Mouse (Mus musculus): ENCODE results near the gene Rnf145.

The Rnf145 gene

DNA sequence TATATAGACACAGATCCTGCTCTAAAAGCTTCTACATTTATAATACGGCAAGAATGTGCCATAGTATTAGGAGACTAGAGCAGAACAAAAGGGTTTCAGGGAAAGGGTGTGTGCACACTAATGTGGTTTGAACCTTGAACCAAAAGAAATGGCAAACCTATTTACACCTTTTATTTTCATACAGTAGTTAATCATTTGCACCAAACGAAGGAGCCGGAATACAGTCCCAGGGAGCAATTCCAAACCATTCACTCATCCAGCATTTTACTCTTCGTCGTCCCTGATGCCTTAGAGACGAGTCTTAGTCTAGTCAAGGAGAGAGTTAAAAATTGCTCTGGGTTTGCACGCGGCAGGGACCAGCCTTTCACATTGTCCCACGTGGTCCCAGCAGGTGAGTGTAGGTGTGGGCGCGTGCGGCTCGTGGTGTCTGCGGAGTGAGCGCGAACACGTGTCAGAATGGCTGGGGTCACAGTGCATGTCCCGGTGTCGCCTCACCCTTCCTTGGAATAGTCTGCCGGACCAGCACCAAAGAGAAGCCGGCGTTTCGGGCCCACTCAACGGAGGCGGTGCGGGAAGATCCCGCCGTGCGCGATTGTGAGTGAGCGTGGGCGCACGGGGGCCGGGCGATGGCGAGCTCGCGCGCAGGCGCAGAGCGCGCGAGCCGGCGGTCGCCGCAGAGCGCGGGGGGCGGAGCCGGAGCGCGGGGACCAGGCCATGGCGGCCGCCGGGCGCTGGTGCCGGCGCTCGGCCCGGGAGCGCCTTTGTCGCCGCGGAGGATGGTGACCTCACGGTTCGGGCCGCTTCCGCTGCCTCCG is at the start of gene Rnf145:
Rnf145 (plus strand) TSS at position 684 of the 815 bp plus-strand sequence.
- DNase-seq: peak; percentile 67

DNA sequence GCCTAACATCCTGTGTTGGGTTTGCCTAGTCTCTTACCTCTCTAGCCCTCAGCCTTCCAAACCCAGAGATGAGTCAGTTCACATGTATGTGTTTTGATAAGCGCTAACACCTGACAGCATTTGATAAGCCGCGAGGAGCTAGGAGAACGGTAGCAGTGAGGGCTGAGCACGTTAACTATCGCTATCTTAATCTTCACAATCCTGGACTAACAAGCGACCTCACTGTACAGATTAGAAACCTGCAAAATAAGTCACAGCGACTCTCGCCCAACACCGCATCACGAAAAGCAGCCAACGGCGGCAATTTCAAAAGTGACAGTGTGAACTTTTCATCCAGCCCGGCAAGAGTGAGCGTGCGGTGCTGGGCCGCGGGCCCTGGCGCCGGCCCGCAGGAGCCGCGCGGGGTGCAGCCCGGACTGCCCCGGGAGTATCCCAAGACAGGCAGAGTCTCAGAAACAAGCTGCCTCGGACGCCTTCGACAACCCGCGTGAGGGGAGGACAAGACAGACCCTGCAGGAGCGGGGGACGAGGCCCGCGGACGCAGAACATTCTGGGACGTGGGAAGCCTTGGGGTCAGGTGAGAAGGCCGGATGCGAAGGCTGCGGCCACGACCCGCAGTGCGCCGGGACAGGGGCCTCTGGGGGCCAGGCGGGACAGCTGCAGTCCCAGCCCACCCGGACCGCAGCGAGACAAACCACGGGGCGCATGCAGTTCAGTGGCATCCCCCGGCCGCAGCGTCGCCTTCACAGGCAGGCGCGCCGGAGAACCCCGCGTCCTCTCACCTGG is 48.9 kb upstream of the Rnf145 start:
- DNase-seq: no peak

DNA sequence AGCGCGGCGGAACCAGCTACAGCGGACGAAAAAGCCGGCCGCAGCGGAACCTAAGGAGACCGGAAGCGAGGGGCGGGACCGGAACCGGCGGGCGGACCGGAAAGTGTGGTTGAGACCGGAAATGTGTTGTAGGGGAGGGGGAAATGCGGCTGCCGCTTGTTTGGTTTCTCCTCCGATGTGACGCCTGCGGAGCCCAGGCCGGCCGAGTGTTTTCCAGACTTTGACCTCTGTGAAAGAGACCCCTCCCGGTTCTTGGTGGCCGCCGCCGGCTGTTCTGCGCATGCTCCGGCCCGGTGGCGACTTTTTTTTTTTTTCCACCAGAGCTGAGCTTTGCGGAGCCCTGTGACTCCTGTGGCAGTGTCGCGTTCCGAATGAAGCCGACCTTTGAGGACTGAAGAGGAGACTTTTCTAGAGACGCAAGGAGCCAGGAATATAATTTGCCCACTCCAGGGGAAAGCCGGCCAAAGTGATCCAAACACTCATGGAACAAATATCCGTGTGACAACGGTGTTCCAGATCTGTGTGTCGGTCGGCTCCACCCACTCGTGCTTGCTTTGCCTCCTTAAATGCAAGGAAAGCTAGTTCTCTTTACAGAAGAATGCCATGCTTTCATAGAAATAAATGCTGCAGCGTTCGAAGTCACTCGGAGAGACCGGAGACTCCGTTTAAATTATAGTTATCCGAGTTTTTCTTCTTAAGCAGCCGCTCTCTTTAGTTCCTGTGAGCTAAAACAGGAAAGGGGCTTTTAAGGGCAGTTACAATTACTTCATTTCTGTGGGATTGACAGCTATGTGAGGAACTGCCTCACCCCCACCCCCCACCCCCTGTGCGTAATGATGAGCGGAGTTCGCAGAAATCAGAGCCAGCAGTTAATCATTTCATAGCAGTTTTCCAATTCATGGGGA is 48.1 kb upstream of the Rnf145 start, which contains the start of gene Ublcp1:
Ublcp1 (minus strand) TSS at position 67 of the 905 bp plus-strand sequence.
- DNase-seq: peak; percentile 97

DNA sequence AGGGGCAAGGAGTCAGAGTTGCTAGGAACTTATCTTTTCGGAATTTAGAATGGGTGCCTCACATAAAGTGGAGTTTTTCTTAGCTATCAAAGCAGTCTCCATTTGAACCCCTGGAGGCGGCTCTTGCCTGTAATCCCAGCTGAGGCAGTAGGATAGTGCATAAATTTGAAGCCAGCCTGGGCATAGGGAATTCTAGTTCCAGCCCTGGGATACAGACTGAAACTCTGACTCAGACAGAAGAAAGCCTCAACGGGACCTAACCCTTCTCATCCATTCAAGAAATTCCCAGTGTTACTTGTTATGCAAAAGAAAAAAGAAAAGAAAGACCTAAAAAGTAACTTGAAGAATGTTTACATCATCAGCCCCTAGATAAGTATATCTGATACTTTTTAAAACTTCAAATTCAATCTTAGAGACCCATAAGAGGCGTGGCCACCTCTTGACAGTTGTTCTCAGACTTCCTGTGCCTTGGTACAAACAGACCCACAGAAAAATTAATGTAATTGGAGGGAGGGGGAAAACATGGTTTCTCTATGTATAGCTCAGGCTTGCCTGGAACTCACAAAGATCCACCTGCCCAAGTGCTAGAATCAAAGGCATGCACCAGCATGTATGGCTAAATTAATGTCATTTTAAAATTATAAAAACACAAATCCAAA is 47.3 kb upstream of the Rnf145 start:
- no peak for DNase-seq

DNA sequence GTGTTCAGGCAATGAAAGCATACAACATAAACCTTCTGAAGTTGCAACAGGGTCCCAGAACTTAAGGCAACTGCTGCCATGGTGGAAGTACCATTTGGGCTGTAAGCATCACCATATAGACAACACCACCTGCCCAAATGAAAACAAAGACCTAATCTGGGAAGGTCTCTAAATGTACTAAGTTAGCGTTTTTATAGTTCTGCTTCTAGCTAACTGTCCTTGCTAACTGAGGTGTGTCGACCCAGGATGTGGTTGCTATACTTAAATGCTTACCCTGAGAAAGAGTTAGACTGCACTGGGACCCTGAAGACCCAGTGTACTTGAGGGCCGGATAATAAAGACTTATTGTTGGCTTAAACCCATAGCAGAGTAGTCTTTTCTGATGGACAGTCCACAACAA is 43.3 kb upstream of the Rnf145 start:
- no peak for DNase-seq

DNA sequence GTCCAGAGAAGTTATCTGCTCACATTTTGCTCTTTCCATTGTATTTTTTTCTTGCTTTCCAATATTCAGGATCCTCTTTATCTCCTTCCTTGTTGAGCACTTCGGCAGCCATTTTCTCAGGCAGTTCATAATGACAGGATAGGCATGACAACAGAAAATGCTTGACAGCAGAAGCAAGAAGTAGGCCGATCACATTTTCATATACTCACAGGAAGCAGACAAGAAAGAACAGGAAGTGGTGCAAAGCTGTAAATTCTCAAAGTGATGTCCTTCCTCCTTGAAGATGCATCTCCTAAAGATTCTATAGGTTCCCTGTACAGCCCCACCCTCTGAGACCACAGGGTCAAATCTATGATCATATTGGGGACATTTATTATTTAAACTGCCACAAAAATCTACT is 42.3 kb upstream of the Rnf145 start:
- DNase-seq: no peak

DNA sequence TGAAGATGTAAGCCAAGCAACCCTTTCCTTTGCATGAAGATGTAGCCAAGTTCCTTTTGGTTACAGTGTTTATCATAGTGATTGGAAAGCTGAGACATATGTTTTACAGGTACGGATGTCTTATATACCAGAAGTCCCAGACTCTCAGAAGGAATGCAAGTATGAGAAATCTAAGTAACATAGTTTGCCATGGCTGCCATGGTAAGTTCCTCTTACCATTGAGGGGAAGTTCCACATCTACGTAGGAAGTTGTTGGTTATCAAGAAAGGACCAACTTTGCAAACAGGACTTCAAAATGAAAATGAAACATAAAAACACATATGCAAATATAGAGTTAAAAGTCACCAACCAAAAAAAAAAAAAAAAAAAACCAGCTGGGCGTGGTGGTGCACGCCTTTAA is 40.4 kb upstream of the Rnf145 start:
- no peak for DNase-seq

DNA sequence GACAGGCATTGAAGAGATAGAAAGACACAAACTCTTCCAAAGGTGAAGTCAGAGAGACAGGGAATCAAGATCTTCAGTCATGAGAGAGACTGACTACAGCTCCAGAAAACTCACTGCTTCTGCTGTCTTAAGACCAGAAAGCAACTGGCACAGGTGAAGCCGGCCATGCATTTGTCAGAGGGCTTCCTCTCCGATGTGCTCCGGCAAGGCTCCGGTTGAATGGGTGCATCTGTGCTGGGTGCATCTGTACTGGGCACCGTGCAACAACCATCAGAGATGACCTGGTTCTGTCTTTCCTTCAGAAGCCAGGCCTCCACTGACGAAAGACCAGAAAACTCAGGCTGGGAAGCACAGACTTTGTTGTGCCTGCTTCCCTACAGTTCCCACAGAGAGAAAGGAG is 38.5 kb upstream of the Rnf145 start:
- no peak for DNase-seq

DNA sequence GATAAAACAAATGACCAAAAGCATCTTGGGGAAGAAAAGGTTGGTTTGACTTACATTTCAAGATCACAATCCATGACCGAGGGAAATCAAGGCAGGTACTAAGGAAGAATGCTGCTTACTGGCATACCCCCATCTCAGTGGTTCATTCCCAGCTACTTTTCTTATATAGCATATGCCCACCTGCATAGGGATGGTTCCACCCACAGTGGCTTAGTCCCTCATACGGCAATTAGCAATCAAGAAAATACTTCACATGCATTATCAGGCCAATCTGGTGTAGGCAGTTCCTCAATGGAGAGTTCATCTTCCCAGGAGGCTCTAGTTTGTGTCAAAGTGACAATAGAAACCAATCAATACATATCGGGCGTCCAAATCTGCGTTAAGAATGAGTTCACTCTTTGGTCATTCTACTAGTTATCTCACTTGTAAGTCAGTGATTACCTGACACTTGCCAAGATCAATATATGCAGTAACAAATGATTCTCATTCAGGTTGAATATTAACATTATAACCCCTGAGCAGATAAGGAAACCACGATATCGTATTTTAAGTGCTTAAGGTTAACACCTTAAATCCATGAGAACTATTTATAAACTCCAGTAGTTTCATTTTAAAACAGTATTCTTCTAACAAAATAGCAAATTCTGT is 33.6 kb upstream of the Rnf145 start:
- DNase-seq: no peak

DNA sequence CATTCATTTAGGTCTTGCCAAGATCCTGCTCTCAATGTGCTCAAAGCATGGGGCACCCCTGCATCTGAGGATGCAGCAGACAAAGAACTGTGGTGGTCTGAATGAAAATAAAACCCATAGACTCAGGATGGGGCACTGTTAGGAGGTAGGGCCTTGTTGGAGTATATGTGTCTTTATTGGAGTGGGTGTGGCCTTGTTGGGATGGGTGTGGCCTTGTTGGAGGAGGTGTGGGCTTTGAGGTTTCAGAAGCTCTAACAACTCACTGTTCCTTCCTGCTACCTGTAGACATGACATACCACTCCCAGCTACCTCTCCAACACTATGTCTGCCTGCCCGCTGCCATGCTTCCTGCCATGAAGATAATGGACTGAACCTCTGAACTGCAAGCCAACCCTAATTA is 29.6 kb upstream of the Rnf145 start:
- DNase-seq: no peak

DNA sequence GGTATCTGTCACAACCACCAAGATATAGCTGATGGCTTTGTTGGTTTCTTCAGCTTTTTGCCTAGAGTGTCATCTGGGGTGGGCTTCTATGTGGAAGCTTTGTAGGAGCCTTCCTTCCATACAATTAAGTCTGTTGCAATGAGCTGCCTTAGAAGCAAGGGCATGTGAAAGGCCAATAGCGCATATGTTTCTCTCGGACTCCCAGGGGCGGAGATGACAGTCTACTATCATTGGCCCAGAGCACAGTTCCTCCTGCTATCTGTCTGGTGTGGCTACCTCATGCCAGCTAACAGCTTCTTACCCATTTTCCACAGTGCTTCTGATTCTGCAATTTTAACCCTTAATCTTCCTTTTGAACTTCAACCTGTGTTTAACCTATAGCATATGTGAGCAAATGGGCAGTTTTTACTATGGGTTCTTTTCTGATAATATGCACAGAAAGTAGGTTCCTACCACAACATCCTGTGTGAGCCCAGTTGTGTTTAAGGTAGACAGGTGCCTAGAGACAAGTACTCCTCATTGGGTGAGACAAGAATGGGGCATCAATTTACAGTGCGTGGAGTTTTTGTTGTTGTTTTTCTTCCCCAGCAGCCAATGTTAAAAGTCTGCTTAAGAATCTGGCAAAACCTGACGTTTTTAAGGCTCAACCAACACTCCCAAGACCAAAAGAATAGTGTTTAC is 24.0 kb upstream of the Rnf145 start:
- no peak for DNase-seq

DNA sequence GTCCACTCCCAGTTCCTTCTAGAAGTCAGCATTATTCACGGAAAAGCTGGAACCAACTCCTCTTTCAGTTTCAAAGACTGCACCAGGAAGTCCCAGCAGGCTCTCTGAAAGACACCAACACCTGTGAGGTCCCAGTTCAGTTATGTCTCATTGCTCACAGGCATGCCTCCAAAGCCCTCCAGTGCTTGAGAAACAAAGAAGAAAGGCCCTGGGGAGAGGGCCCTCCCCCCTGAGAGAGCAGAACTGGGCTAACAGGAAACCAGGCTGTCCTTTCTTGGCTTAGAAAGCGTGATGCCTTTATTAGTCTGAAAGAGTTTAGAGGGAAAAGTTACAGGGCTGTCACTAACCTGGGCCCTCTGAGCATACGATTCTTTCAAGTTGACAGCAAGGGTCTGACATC is 22.5 kb upstream of the Rnf145 start:
- DNase-seq: peak; percentile 48

DNA sequence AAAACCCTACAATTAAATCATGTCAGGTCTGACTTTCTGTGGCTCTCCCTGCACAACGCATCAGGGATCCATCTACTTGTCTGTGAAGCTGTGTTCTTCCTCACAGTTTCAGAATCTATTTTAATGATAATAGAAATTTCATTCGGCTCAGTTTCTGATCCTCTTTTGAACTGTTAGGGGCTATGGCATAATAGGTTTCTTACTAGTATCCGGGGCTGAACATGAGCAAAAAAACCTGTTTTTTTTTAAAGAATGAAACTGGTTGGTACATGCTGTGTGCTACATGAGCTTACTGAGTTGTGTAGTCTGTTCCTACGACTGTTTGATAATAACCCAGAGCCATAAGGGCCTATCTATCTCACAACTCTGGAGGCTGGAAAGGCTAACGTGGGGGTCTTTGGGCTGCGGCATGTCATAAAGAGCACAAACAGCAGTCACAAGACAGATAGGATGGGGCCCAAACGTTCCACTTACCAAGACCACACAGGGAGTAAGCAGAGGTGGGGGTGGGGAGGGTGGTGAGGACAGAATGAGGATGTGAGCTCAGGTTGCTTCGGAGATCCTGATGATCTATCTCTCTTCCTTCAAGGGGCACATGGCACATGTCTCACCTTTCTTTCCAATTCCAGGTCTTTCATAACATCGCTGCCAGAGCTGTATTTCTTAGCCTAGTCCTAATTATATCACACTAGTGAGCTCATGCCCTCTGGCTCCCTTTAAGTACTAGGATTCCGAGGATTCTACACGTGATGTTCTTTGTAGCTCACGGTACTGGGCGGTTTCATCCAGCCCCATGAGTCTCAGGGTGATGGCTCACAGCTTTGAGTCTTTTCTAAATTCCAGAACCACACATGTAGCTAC is 20.1 kb upstream of the Rnf145 start:
- no peak for DNase-seq

DNA sequence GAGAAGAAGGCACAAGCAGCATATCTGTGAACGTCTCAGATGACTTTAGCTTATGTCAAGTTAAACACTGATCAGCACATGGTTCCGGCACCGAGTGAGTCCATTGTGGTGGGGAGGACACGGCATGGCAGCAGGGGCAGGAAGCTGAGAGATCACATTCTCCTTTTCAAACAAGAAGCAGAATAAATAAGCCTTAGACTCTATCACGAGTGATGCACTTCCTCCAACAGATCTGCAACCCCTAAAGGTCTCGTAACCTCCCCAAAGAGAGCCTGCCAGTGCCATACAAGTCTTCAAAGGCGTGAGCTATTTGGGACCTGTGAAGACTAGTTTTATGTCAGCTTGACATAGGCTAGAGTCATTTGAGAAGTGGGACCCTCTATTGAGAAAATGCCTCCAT is 17.8 kb upstream of the Rnf145 start:
- DNase-seq: no peak

DNA sequence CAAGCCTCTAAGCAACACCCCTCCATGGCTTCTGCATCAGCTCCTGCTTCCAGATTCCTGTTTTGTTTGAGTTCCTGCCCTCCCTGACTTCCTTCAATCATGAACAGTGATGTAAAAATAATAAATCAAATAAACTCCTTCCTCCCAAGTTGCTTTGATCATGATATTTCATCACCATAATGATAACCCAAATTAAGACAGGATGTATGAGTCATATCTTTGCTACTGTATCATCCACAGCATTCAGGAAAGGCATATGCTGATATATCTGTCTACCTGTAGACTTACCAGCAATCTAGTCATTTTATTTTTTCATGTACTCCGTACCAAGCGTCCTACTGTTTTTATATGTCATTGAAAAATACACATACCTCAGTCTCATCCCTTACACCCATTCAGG is 17.3 kb upstream of the Rnf145 start:
- DNase-seq: no peak

DNA sequence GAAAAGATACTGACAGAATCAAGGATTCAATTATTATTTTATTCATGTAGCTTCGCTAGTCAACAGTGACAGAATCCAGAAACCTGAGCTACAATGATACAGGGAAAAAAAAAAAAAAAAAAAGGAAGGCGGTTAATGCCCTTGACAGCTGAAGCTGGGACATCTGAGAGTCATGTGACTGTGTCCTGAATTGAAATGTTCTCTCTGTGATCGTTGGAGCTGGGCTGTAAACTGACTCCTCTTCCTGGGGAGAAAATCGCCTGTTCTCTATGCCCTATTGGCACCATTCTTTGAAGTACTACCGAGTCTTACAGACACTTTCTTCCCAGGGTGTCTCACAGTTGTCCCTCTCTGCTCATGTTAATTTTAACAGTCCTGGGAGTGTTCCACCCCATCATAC is 15.8 kb upstream of the Rnf145 start:
- DNase-seq: no peak

DNA sequence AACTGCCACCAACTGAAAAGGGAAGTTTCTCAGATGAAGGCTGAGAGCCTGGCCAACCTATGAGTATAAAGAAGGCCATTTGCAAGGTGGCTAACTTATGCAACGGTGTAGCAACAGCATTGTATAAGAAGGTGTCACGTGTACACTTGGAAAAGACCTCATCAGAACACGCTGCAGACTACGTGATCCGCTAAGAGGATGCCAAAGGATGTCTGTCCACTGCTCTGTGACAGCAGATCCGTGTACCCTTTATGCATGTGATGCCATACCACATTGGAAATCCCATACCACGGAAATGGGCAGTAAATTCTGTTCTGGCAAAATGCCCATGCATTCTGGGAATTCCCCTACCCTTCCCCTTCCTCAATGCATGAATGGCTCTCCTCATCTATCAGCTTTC is 14.6 kb upstream of the Rnf145 start:
- DNase-seq: no peak

DNA sequence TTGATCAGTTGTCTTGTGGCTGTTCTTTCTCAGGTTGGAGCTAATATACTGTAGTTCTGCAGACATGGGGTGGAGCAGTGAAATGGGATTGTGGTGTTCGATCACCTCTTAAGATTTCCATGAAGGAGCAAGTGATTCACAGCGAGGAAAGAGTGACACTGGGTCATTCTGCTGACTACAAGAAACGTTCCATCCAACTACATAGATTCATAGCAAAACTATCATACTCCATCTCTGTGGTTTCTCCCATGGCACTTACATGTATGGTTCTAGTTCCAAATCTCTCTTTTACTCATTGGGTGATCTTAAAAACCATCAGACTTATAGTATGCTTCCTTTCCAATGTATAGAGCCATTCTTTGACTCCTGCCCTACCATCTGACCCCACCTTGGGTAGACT is 14.0 kb upstream of the Rnf145 start:
- DNase-seq: no peak

DNA sequence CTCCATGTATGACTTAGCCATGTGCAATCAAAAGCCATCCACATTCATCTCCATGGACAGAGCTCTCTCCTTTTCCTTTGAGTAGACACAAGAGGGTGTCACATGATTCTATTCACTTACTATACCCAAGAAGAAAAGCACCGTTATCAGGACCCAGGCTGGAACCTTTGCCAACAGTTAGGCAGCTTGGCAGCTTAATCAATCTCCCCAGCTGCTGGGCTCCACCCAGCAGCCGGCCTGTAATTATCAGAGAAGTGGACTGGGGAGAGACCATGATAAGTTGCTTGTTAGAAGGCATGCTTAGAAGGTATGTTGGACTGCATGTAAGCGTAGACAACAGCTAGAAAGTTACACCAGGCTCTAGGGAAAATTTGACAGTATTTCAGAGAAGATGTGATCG is 9.9 kb upstream of the Rnf145 start:
- DNase-seq: no peak

DNA sequence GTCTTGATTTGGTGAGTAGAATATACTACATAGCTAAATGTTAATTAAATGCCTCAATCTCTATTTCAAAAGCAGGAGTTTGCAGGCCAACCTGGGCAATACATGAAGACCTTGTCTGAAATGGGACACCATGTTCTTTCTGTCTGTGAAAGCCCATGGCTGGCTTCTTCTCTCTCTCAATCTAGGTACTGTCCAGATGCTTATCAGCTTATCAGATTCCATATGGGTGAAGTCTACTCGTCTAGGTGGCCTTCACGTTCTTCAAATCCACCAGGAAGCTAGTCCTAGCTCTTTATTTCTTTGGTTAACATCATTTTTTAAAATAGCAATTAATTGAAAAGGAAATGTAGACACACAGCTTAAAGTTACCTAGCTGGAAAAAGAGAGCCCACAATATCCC is 8.9 kb upstream of the Rnf145 start:
- no peak for DNase-seq

DNA sequence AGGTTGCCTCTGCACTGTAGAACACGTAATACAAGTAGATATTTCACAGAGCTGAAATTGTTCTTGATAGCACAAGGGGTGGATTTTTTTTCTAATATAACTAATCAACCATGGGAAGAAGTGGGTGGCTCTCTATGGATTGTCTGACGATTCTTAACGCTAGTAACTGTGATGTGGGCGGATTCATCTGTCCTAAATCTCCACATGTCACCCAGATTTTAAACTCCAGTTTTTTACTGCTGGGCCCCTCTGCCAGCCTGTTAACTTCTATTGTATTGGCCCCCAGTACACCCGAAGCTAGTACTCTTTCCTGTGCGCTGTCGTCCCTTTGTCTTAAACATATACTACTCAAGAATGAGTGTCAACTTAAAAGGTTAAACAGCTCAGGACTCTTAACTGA is 8.4 kb upstream of the Rnf145 start:
- DNase-seq: no peak

All from lung, postnatal 10 days (tissue).